Mouse (Mus musculus) forebrain, embryonic 16.5 days (tissue): ENCODE measurements at regions not wholly inside any gene's neighbourhood (a gene's known extent, or its start where the extent isn't known, plus 50 kb on each side); places are given as distances from the start of the nearest gene placed in this dataset.
A peak's percentile ranks its signal among the peaks of the same experiment; 100 is the strongest.

Experiments used
- ATAC-seq: fragments of 200-750 bp; cut with Nextera tagmentation; 2 replicates; pipeline ENCODE4 v1.8.0; 2017; ENCODE audit warnings: mild to moderate bottlenecking, moderate library complexity
- H3K27ac ChIP-seq: fragments of 300-500 bp; sonication (generic); 2 replicates; pipeline ENCODE4 v1.5.1; 2014; ENCODE audit warnings: low read length, control low read depth
- H3K27me3 ChIP-seq: fragments of 300-500 bp; sonication (generic); replicated peaks from 2 replicates; pipeline ENCODE4 v1.6.1; 2014; ENCODE audit warnings: low read length; ENCODE audit not compliant: control insufficient read depth, insufficient read depth
- H3K36me3 ChIP-seq: fragments of 300-500 bp; sonication (generic); 2 replicates; pipeline ENCODE4 v1.6.1; 2014; ENCODE audit not compliant: control insufficient read depth, insufficient read depth
- H3K4me1 ChIP-seq: fragments of 300-500 bp; sonication (generic); replicated peaks from 2 replicates; pipeline ENCODE4 v1.6.1; 2014; ENCODE audit warnings: low read length; ENCODE audit not compliant: control insufficient read depth, insufficient read depth
- H3K4me2 ChIP-seq: fragments of 300-500 bp; sonication (generic); 2 replicates; pipeline ENCODE4 v1.6.1; 2014; ENCODE audit warnings: mild to moderate bottlenecking, low read length, control low read depth
- H3K4me3 ChIP-seq: fragments of 300-500 bp; sonication (generic); replicated peaks from 2 replicates; pipeline ENCODE4 v1.5.1; 2014; ENCODE audit warnings: mild to moderate bottlenecking, low read length, control low read depth
- H3K9ac ChIP-seq: fragments of 300-500 bp; sonication (generic); replicated peaks from 2 replicates; pipeline ENCODE4 v1.6.1; 2014; ENCODE audit warnings: low read depth, low read length, control low read depth
- H3K9me3 ChIP-seq: fragments of 300-500 bp; sonication (generic); 2 replicates; pipeline ENCODE4 v1.6.1; 2016; ENCODE audit warnings: low read length; ENCODE audit not compliant: control insufficient read depth
- WGBS: fragments of 180-500 bp; shearing (Covaris S2); extraction: QIAGEN DNeasy Blood & Tissue Kit; methylation state at CpG from one replicate; pipeline ENCODE4 v1.1.7; 2014; 5-methylcytosine and 5-hydroxymethylcytosine counted together

- no peaks in the 10 kb centered on the region for H3K27me3 ChIP-seq
- no peak overlapping the region for H3K27ac ChIP-seq
- WGBS: 85% methylated on average over 5 of the region's 5 CpGs
- ATAC-seq: no peak
- no peak overlapping the region for H3K4me2 ChIP-seq
- H3K4me1 ChIP-seq: no peaks in the 10 kb centered on the region
- H3K4me3 ChIP-seq: no peak overlapping the region
- no peak overlapping the region for H3K9ac ChIP-seq
- no peaks in the 10 kb centered on the region for H3K9me3 ChIP-seq
- no peaks in the 10 kb centered on the region for H3K36me3 ChIP-seq
Observed at GRCm38 (mm10) chr16:84606010-84606803, 91.3 kb downstream of the A730009L09Rik start.

GRCm38 (mm10) chr16:84606804-84607095 lies 91.8 kb downstream of the A730009L09Rik start:
- H3K9me3 ChIP-seq: no peaks in the 10 kb centered on the region
- 74% methylated on average over 2 of the region's 2 CpGs for WGBS
- no peak overlapping the region for H3K4me3 ChIP-seq
- ATAC-seq: no peak
- H3K4me1 ChIP-seq: no peaks in the 10 kb centered on the region
- no peaks in the 10 kb centered on the region for H3K36me3 ChIP-seq
- H3K9ac ChIP-seq: no peak overlapping the region
- H3K27me3 ChIP-seq: no peaks in the 10 kb centered on the region
- H3K27ac ChIP-seq: no peak overlapping the region
- no peak overlapping the region for H3K4me2 ChIP-seq

GRCm38 (mm10) chr16:84607503-84607902 lies 92.6 kb downstream of the A730009L09Rik start:
- Histone ChIP-seq H3K9me3 (no peaks in the 10 kb centered on the region), H3K9ac (no peak overlapping the region), H3K27ac (no peak overlapping the region), H3K4me2 (no peak overlapping the region), H3K36me3 (no peaks in the 10 kb centered on the region), H3K4me1 (no peaks in the 10 kb centered on the region), H3K4me3 (no peak overlapping the region), H3K27me3 (no peaks in the 10 kb centered on the region)
- WGBS: 93% methylated on average over 6 of the region's 6 CpGs
- no peak for ATAC-seq

GRCm38 (mm10) chr16:84615683-84616082 lies 100.8 kb downstream of the A730009L09Rik start:
- no peaks in the 10 kb centered on the region for H3K9me3 ChIP-seq
- 87% methylated on average over 7 of the region's 7 CpGs for whole genome bisulfite sequencing
- no peak overlapping the region for H3K27ac ChIP-seq
- H3K4me1 ChIP-seq: no peaks in the 10 kb centered on the region
- no peak for ATAC-seq
- H3K36me3 ChIP-seq: no peaks in the 10 kb centered on the region
- H3K4me3 ChIP-seq: no peak overlapping the region
- no peak overlapping the region for H3K4me2 ChIP-seq
- H3K9ac ChIP-seq: no peak overlapping the region
- no peaks in the 10 kb centered on the region for H3K27me3 ChIP-seq

GRCm38 (mm10) chr16:84616132-84616531 lies 101.2 kb downstream of the A730009L09Rik start:
- no peak for ATAC-seq
- 71% methylated on average over 1 of the region's 1 CpGs for WGBS
- no peak overlapping the region for H3K27ac ChIP-seq
- no peak overlapping the region for H3K4me2 ChIP-seq
- H3K4me1 ChIP-seq: peaks cover 2% of the 10 kb centered on the region; the same call in 1 of the 2 replicates
- H3K4me3 ChIP-seq: no peak overlapping the region
- no peaks in the 10 kb centered on the region for H3K27me3 ChIP-seq
- H3K9ac ChIP-seq: no peak overlapping the region
- no peaks in the 10 kb centered on the region for H3K9me3 ChIP-seq
- no peaks in the 10 kb centered on the region for H3K36me3 ChIP-seq

GRCm38 (mm10) chr16:84618379-84618778 lies 103.5 kb downstream of the A730009L09Rik start:
- no peak overlapping the region for H3K4me3 ChIP-seq
- H3K9me3 ChIP-seq: no peaks in the 10 kb centered on the region
- no peak overlapping the region for H3K9ac ChIP-seq
- H3K27me3 ChIP-seq: no peaks in the 10 kb centered on the region
- H3K4me1 ChIP-seq: peaks cover 2% of the 10 kb centered on the region; the same call in 1 of the 2 replicates
- ATAC-seq: no peak
- no peaks in the 10 kb centered on the region for H3K36me3 ChIP-seq
- no peak overlapping the region for H3K27ac ChIP-seq
- 80% methylated on average over 2 of the region's 2 CpGs for WGBS
- H3K4me2 ChIP-seq: no peak overlapping the region

GRCm38 (mm10) chr16:84619876-84620275 lies 105.0 kb downstream of the A730009L09Rik start:
- Histone ChIP-seq H3K27ac (no peak overlapping the region), H3K4me3 (no peak overlapping the region), H3K9ac (no peak overlapping the region), H3K9me3 (no peaks in the 10 kb centered on the region), H3K27me3 (no peaks in the 10 kb centered on the region), H3K4me1 (peaks cover 2% of the 10 kb centered on the region; the same call in 1 of the 2 replicates), H3K36me3 (no peaks in the 10 kb centered on the region), H3K4me2 (no peak overlapping the region)
- 90% methylated on average over 2 of the region's 2 CpGs for WGBS
- no peak for ATAC-seq

GRCm38 (mm10) chr16:84620861-84621260 lies 105.9 kb downstream of the A730009L09Rik start:
- Histone ChIP-seq H3K4me1 (peaks cover 2% of the 10 kb centered on the region; the same call in 1 of the 2 replicates), H3K36me3 (no peaks in the 10 kb centered on the region), H3K4me3 (no peak overlapping the region), H3K27ac (no peak overlapping the region), H3K27me3 (no peaks in the 10 kb centered on the region), H3K4me2 (peak overlapping the region; percentile 25; the same call in 1 of the 2 replicates), H3K9me3 (no peaks in the 10 kb centered on the region), H3K9ac (no peak overlapping the region)
- no peak for ATAC-seq
- no CpG with 5 or more reads among the region's 1 CpGs for WGBS

- H3K27ac ChIP-seq: no peak overlapping the region
- WGBS: 44% methylated on average over 8 of the region's 8 CpGs
- H3K9ac ChIP-seq: no peak overlapping the region
- H3K36me3 ChIP-seq: no peaks in the 10 kb centered on the region
- H3K4me1 ChIP-seq: peaks cover 2% of the 10 kb centered on the region; the same call in 1 of the 2 replicates
- no peak overlapping the region for H3K4me3 ChIP-seq
- H3K4me2 ChIP-seq: peak overlapping the region; percentile 25; the same call in 1 of the 2 replicates
- no peaks in the 10 kb centered on the region for H3K9me3 ChIP-seq
- ATAC-seq: peak; percentile 61
- no peaks in the 10 kb centered on the region for H3K27me3 ChIP-seq
Observed at GRCm38 (mm10) chr16:84621300-84622031, 106.5 kb downstream of the A730009L09Rik start.
